Mouse (Mus musculus) liver (tissue): ENCODE measurements around the gene Thra.
A peak's percentile ranks its signal among the peaks of the same experiment; 100 is the strongest.

Experiments
- DNase-seq: peaks from one replicate; pipeline ENCODE4 v3.0.0-alpha.2; 2020; ENCODE audit warnings: mixed read lengths

Gene Thra

GRCm38 (mm10) chr11:98804605-98805004 is 64.2 kb downstream of the Thra start, which contains the start of gene Casc3:
Gene Casc3, plus strand, starts transcription at chr11:98804905.
- DNase-seq = no peak

GRCm38 (mm10) chr11:98808417-98808816 is 68.0 kb downstream of the Thra start:
- DNase-seq = no peak

- DNase-seq = peak; percentile 99
These were observed 69.2 kb downstream of the Thra start for GRCm38 (mm10) chr11:98809457-98810290.

DNA sequence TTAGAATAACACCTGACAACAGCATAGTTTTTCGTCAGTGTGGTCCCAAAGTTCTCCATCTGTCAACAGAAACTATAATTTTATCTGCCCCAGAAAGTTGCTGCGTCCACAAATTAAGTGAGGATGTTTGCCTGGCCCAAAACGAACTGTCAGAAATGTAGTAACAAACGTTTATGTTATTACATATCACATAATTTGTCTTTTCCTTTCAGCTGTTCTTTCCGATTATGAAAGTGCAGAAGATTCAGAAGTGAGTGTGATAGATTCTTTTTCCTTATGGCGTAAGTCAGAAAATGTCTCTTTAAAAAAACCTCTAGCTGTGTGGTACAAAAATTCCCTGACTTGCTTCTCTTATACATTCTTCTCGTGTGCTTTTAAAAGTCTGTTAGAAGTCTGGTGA is 70.2 kb downstream of the Thra start:
- DNase-seq = no peak

- no peak for DNase-seq
These were observed 76.3 kb downstream of the Thra start for GRCm38 (mm10) chr11:98816706-98817239.
